Mouse (Mus musculus): ENCODE results near the gene Mpnd. TPM values are rescaled to one million over a fixed set of nuclear protein-coding genes. Genes with fewer than 3 reads are reported as not detected.

Mpnd gene
- polyA plus RNA-seq, 2 experiments: 101 to 118 TPM

DNA sequence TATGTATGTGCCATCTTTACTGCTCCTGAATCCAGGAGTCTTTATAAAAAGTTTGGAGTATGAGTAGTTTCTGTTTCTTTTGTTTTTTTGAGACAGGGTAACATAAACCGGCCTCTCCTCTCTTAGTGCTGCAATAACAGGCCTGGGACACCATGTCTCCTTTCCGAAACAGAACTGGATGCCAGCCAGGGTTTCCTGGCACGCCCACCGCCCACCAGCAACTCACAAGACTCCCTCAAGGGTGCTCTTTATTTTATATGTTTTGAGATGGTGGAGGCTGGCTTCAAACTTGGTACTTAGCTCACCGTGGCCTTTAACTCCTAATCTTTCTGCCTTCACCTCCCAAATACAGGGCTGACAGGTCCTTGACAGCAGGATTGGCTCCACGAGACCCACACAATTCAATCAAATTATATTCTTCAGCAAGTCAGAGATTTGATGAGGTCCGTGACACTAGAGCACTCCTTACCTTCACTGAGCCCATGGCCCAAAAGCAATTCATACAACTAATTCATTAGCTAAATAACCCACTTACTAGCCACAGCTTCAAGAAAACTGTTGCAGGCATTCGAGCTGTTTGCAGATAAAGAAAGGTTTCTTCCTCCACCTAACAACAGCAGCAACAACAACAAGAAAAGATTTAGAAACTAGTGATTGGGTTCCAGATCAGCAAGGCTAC, 33.2 kb downstream of the Mpnd start:
- no peak for DNase-seq (ENCODE audit: low spot score)
- Histone ChIP-seq H3K9me3 (ENCODE audit: control insufficient read depth, low read length) (no peaks in the 10 kb centered on the region), H3K9ac (ENCODE audit: low read depth, low read length, severe bottlenecking) (no peak overlapping the region), H3K27ac (replicated peaks; ENCODE audit: low read depth, low read length) (no peak overlapping the region), H3K4me1 (ENCODE audit: control insufficient read depth, insufficient read depth, low read length) (peaks cover 20% of the 10 kb centered on the region), H3K4me2 (replicated peaks; ENCODE audit: low read depth, low read length, severe bottlenecking) (no peak overlapping the region), H3K27me3 (ENCODE audit: control insufficient read depth, insufficient read depth, low read length) (no peaks in the 10 kb centered on the region), H3K4me3 (replicated peaks; ENCODE audit: low read length) (no peak overlapping the region), H3K36me3 (ENCODE audit: control insufficient read depth, insufficient read depth, low read length) (peaks cover 13% of the 10 kb centered on the region)
- TF ChIP-seq POLR2A (IDR thresholded peaks at IDR 0.05; ENCODE audit: borderline replicate concordance, extremely low read depth, insufficient read depth, insufficient read length): no peak
- ATAC-seq (ENCODE audit: low FRiP score, low read depth): no peak
- WGBS: 82% methylated on average over 8 of the region's 8 CpGs

- peaks cover 14% of the 10 kb centered on the region for H3K36me3 ChIP-seq (ENCODE audit: control insufficient read depth, insufficient read depth, low read length)
- WGBS: 73% methylated on average over 4 of the region's 4 CpGs
- H3K27ac ChIP-seq (replicated peaks; ENCODE audit: low read depth, low read length): no peak overlapping the region
- no peak for TF ChIP-seq POLR2A (IDR thresholded peaks at IDR 0.05; ENCODE audit: borderline replicate concordance, extremely low read depth, insufficient read depth, insufficient read length)
- DNase-seq (ENCODE audit: low spot score): no peak
- H3K4me1 ChIP-seq (ENCODE audit: control insufficient read depth, insufficient read depth, low read length): peaks cover 20% of the 10 kb centered on the region
- H3K27me3 ChIP-seq (ENCODE audit: control insufficient read depth, insufficient read depth, low read length): no peaks in the 10 kb centered on the region
- H3K4me3 ChIP-seq (replicated peaks; ENCODE audit: low read length): peak overlapping the region; percentile 82
- no peak for ATAC-seq (ENCODE audit: low FRiP score, low read depth)
- H3K4me2 ChIP-seq (replicated peaks; ENCODE audit: low read depth, low read length, severe bottlenecking): peak overlapping the region; percentile 58; the same call in 1 of the 2 replicates
- no peaks in the 10 kb centered on the region for H3K9me3 ChIP-seq (ENCODE audit: control insufficient read depth, low read length)
- H3K9ac ChIP-seq (ENCODE audit: low read depth, low read length, severe bottlenecking): no peak overlapping the region
Measured at GRCm38 (mm10) chr17:56039345-56039744, 33.8 kb downstream of the Mpnd start.

DNA sequence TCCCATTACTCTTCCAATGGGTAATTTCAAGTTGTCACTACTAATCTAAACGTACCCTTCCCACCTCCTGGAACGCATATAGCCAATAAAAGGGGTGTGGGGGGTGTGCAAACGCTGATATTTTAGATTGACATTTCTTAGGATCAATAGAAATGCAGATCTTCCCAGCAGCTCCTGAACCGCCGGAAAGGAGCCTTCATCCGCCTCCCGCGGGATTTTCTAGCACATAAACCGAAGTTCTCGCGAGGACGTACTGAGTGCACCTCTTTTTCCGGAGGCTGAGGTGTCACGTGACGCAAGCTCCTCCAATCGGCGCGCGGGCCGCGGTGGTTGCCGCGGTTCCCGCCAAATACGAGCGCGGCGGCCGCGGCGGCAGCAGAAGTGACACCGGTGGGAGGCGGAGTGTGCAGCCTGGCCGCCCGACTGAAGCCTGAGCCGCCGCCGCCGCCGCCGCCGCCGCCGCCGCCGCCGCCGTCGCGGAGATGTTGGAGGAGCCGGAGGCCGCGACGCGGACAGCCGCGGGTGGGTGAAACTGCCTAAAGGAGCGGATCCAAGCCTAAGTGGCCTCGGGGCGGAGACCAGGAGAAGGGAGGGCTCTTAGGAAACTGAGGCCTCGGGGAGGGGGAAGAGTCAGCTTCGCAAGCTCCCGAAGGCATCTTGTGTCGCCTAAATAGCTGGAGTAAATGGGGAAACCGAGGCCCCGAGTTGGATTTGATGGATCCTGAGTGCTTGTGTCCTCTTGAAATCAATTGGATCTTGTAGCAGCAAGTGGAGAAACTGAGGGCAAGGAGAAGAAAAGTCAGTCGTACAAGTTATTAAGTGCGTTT, 34.7 kb downstream of the Mpnd start, which contains the start of gene Chaf1a:
Gene Chaf1a, plus strand, starts transcription at position 410 of the 827 bp plus-strand sequence.
- WGBS: under 1% methylated on average over 67 of the region's 68 CpGs
- ATAC-seq (ENCODE audit: low FRiP score, low read depth): peak; percentile 89

DNA sequence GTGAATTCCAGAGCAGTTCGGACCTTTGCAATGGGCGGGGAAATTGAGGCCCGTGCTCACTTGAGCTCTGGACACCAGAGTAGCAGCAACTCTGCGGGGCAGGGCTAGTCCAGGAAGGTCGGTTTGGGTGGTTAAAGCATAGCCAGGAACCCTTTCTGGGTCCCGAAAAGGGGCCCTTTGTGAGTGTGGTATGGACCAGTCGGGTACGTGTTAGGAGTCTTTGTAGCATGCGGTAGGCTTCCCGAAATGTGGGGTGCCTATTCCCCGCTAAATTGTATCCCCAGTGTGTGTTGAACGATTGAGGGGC, 35.3 kb downstream of the Mpnd start:
- no peak for ATAC-seq (ENCODE audit: low FRiP score, low read depth)

More for the DNA sequence above, 34.7 kb downstream of the Mpnd start, which contains the start of gene Chaf1a:
- Histone ChIP-seq H3K9me3 (ENCODE audit: control insufficient read depth, low read length) (no peaks in the 10 kb centered on the region), H3K27ac (replicated peaks; ENCODE audit: low read depth, low read length) (peak within 1 kb of the TSS; percentile 83), H3K9ac (ENCODE audit: low read depth, low read length, severe bottlenecking) (peak within 1 kb of the TSS; percentile 92), H3K27me3 (ENCODE audit: control insufficient read depth, insufficient read depth, low read length) (no peaks in the 10 kb centered on the region), H3K4me2 (replicated peaks; ENCODE audit: low read depth, low read length, severe bottlenecking) (peak within 1 kb of the TSS; percentile 58), H3K4me3 (replicated peaks; ENCODE audit: low read length) (peak within 1 kb of the TSS; percentile 82), H3K4me1 (ENCODE audit: control insufficient read depth, insufficient read depth, low read length) (peaks cover 15% of the 10 kb centered on the region), H3K36me3 (ENCODE audit: control insufficient read depth, insufficient read depth, low read length) (peaks cover 14% of the 10 kb centered on the region)
- TF ChIP-seq POLR2A (IDR thresholded peaks at IDR 0.05; ENCODE audit: borderline replicate concordance, extremely low read depth, insufficient read depth, insufficient read length): peak; percentile 45; the same call in 1 of the 2 replicates
- DNase-seq (ENCODE audit: low spot score): peak; percentile 100

GRCm38 (mm10) chr17:56051369-56051768, 45.9 kb downstream of the Mpnd start:
- ATAC-seq (ENCODE audit: low FRiP score, low read depth) (no peak), DNase-seq (ENCODE audit: low spot score) (no peak)
- Histone ChIP-seq H3K4me2 (replicated peaks; ENCODE audit: low read depth, low read length, severe bottlenecking) (no peak overlapping the region), H3K27me3 (ENCODE audit: control insufficient read depth, insufficient read depth, low read length) (no peaks in the 10 kb centered on the region), H3K27ac (replicated peaks; ENCODE audit: low read depth, low read length) (no peak overlapping the region), H3K9ac (ENCODE audit: low read depth, low read length, severe bottlenecking) (no peak overlapping the region), H3K4me1 (ENCODE audit: control insufficient read depth, insufficient read depth, low read length) (no peaks in the 10 kb centered on the region), H3K9me3 (ENCODE audit: control insufficient read depth, low read length) (no peaks in the 10 kb centered on the region), H3K36me3 (ENCODE audit: control insufficient read depth, insufficient read depth, low read length) (peaks cover 68% of the 10 kb centered on the region), H3K4me3 (replicated peaks; ENCODE audit: low read length) (no peak overlapping the region)
- no peak for TF ChIP-seq POLR2A (IDR thresholded peaks at IDR 0.05; ENCODE audit: borderline replicate concordance, extremely low read depth, insufficient read depth, insufficient read length)
- WGBS: 86% methylated on average over 5 of the region's 5 CpGs

More for the DNA sequence above, 35.3 kb downstream of the Mpnd start:
- H3K36me3 ChIP-seq (ENCODE audit: control insufficient read depth, insufficient read depth, low read length): peaks cover 19% of the 10 kb centered on the region
- WGBS: 2% methylated on average over 12 of the region's 12 CpGs
- TF ChIP-seq POLR2A (IDR thresholded peaks at IDR 0.05; ENCODE audit: borderline replicate concordance, extremely low read depth, insufficient read depth, insufficient read length): no peak
- no peaks in the 10 kb centered on the region for H3K9me3 ChIP-seq (ENCODE audit: control insufficient read depth, low read length)
- H3K9ac ChIP-seq (ENCODE audit: low read depth, low read length, severe bottlenecking): peak overlapping the region; percentile 92
- no peaks in the 10 kb centered on the region for H3K27me3 ChIP-seq (ENCODE audit: control insufficient read depth, insufficient read depth, low read length)
- peaks cover 12% of the 10 kb centered on the region for H3K4me1 ChIP-seq (ENCODE audit: control insufficient read depth, insufficient read depth, low read length)
- peak overlapping the region; percentile 82 for H3K4me3 ChIP-seq (replicated peaks; ENCODE audit: low read length)
- peak overlapping the region; percentile 83; the same call in 1 of the 2 replicates for H3K27ac ChIP-seq (replicated peaks; ENCODE audit: low read depth, low read length)
- peak overlapping the region; percentile 58 for H3K4me2 ChIP-seq (replicated peaks; ENCODE audit: low read depth, low read length, severe bottlenecking)
- DNase-seq (ENCODE audit: low spot score): no peak
